ENCODE assay signal across 8 mouse cellular contexts in the genomic region with DNA sequence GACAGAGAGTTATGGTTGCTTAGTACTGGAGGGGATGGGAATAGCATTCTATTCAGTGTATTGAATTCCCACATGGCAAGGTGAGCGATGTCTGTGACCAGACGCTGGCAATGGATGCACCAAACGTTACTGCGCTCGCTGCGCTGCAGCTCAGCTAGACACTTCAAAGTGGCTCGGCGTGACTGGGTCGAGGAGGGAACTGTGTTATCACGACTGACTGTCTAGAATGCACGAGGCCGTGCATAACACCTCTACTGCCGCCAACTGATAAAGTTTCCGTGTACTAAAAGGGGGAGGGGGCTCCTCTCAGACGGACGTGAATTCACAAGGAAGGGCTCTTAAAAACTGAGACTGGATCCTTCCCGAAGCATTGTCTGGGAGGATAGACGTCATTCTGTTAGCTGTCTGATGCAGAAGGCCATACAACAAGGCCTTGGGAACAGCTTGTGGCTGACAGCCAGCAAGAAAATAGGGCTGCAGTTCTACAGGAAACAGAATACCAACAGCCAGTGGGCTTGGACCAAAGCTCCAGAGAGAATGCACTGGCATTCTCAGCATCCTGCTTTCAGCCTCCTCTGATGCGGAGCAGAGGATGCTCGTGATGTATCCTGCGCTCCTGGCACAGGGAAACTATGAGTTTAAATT. TPM values are rescaled to one million over a fixed set of nuclear protein-coding genes. Genes with fewer than 3 reads are reported as not detected.
DNase-seq lines count a peak whose midpoint lies in the region; ATAC-seq lines count a peak whose summit lies in the region.

No protein-coding gene starts in this region.

- no peak overlapping the region for H3K27ac ChIP-seq in limb, embryonic 13.5 days
- no peak overlapping the region for H3K27ac ChIP-seq in limb, embryonic 10.5 days

- H3K27me3 ChIP-seq in limb, embryonic 13.5 days, result no peaks in the 10 kb centered on the region
- no peaks in the 10 kb centered on the region for H3K27me3 ChIP-seq in limb, embryonic 10.5 days (ENCODE audit: low read depth, poor library complexity, severe bottlenecking)

- H3K4me1 ChIP-seq in limb, embryonic 13.5 days, result no peaks in the 10 kb centered on the region
- H3K4me1 ChIP-seq in limb, embryonic 10.5 days, result no peaks in the 10 kb centered on the region

- no peak overlapping the region for H3K9ac ChIP-seq in limb, embryonic 13.5 days

- H3K36me3 ChIP-seq in limb, embryonic 13.5 days, result no peaks in the 10 kb centered on the region
- H3K36me3 ChIP-seq in limb, embryonic 10.5 days, result no peaks in the 10 kb centered on the region

- H3K4me2 ChIP-seq in limb, embryonic 13.5 days (replicated peaks), result 0 out of 2 replicates have a peak overlapping the region, but pooled peaks have one; percentile 9

- no peak overlapping the region for H3K4me3 ChIP-seq in limb, embryonic 13.5 days
- no peak overlapping the region for H3K4me3 ChIP-seq in limb, embryonic 10.5 days

- no peak for DNase-seq in frontal cortex, postnatal 36 days (ENCODE audit: low spot score in 2 of 2)
- no peak for DNase-seq in limb, embryonic 10.5 days (ENCODE audit: low spot score)
- peak; percentile 33 for DNase-seq in brain, adult 2 months (ENCODE audit: low read depth, low spot score)
- peak; percentile 51 to 52 for DNase-seq in lung, postnatal 4 days
- no peak for DNase-seq in spleen, postnatal 36 days (ENCODE audit: low spot score in 2 of 2)
- DNase-seq in ovary, adult 18-20 months (ENCODE audit: low spot score), result no peak

- H3K9me3 ChIP-seq in limb, embryonic 13.5 days, result no peaks in the 10 kb centered on the region
- H3K9me3 ChIP-seq in limb, embryonic 10.5 days (replicated peaks), result no peaks in the 10 kb centered on the region

- ATAC-seq in frontal cortex, adult (ENCODE audit: low TSS enrichment), result peak; percentile 66
- no peak for ATAC-seq in limb, embryonic 13.5 days (ENCODE audit: low FRiP score, low read depth)

- 72% methylated on average over 21 of the region's 21 CpGs for WGBS in limb, embryonic 13.5 days
- 74% methylated on average over 21 of the region's 21 CpGs for WGBS in limb, embryonic 10.5 days

RNA-seq across cellular contexts. Expression of a gene that starts 6.8 kb away (rescaled TPM):
- polyA plus RNA-seq in limb, embryonic 13.5 days (2015; fragmentation: Nextera tagmentation; extraction: Ambion mirVana), result 86.8 and 88.0 TPM in 2 replicates
- polyA plus RNA-seq in limb, embryonic 10.5 days (2016; fragmentation: Nextera tagmentation; extraction: Ambion mirVana), result 62.9 and 71.9 TPM in 2 replicates

Comparison
In these comparisons a context has a peak if more than half of its experiments do, and no peak if none do; other contexts are left out.
1. DNase-seq: peak in brain, adult 2 months (single experiment) and lung, postnatal 4 days (2 of 2); none in frontal cortex, postnatal 36 days (0 of 2), limb, embryonic 10.5 days (single experiment), spleen, postnatal 36 days (0 of 2) and ovary, adult 18-20 months (single experiment).